Mouse (Mus musculus) brown adipose tissue, adult 24 weeks (tissue): ENCODE measurements around the gene Hsd17b1. TPM values are rescaled to one million over a fixed set of nuclear protein-coding genes. Genes with fewer than 3 reads are reported as not detected.
A peak's percentile ranks its signal among the peaks of the same experiment; 100 is the strongest.

ENCODE experiments used
- H3K27ac ChIP-seq: fragments of 200-500 bp; replicated peaks from 2 replicates; pipeline ENCODE4 v1.5.1; 2012; ENCODE audit warnings: low read depth, mild to moderate bottlenecking, low read length
- H3K4me1 ChIP-seq: fragments of 200-500 bp; 2 replicates; pipeline ENCODE4 v1.6.1; 2012; ENCODE audit warnings: low read length, mixed read lengths; ENCODE audit not compliant: control insufficient read depth, insufficient read depth, insufficient read length
- H3K4me3 ChIP-seq: fragments of 200-500 bp; 2 replicates; pipeline ENCODE4 v1.5.1; 2012; ENCODE audit warnings: low read depth, mild to moderate bottlenecking, low read length, moderate library complexity; ENCODE audit not compliant: insufficient read depth
- polyA plus RNA-seq: library from polyadenylated mRNA; stranded (reverse); fragments of >200 nt; gene quantifications from 2 replicates; pipeline ENCODE4 v1.2.4, GENCODE M21; 2012; ENCODE audit not compliant: missing spikeins, insufficient read depth, insufficient read length

Hsd17b1 gene
- polyA plus RNA-seq, 1 experiment: not detected

- Histone ChIP-seq H3K27ac (peak overlapping the region; percentile 94; the same call in 1 of the 2 replicates), H3K4me1 (peaks cover 25% of the 10 kb centered on the region), H3K4me3 (peak overlapping the region; percentile 24)
These were observed 11.4 kb upstream of the Hsd17b1 start for GRCm38 (mm10) chr11:101066549-101067412.

- peaks cover 1% of the 10 kb centered on the region; the same call in 1 of the 2 replicates for H3K4me1 ChIP-seq
- peak within 1 kb of the TSS; percentile 58 for H3K27ac ChIP-seq
- peak within 1 kb of the TSS; percentile 77 for H3K4me3 ChIP-seq
These were observed 8.6 kb upstream of the Hsd17b1 start, which contains the start of gene Naglu for GRCm38 (mm10) chr11:101069391-101070188. Naglu (plus strand) TSS chr11:101070012.

DNA sequence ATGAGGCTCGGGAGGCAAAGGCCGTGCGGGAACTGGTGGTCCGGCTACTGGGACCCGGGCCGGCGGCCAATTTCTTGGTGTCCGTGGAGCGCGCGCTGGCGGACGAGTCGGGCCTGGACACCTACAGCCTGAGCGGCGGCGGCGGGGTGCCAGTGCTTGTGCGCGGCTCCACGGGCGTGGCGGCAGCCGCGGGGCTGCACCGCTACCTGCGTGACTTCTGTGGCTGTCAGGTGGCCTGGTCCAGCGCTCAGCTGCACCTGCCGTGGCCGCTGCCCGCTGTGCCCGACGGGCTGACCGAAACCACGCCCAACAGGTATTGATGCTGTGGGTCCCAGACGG lies 8.1 kb upstream of the Hsd17b1 start:
- Histone ChIP-seq H3K4me3 (peak overlapping the region; percentile 77), H3K27ac (no peak overlapping the region)

GRCm38 (mm10) chr11:101070987-101071386 lies 7.2 kb upstream of the Hsd17b1 start:
- Histone ChIP-seq H3K4me1 (no peaks in the 10 kb centered on the region), H3K4me3 (no peak overlapping the region; the same call in 1 of the 2 replicates), H3K27ac (no peak overlapping the region)

More for the DNA sequence above, 8.1 kb upstream of the Hsd17b1 start:
- H3K4me1 ChIP-seq: no peaks in the 10 kb centered on the region

DNA sequence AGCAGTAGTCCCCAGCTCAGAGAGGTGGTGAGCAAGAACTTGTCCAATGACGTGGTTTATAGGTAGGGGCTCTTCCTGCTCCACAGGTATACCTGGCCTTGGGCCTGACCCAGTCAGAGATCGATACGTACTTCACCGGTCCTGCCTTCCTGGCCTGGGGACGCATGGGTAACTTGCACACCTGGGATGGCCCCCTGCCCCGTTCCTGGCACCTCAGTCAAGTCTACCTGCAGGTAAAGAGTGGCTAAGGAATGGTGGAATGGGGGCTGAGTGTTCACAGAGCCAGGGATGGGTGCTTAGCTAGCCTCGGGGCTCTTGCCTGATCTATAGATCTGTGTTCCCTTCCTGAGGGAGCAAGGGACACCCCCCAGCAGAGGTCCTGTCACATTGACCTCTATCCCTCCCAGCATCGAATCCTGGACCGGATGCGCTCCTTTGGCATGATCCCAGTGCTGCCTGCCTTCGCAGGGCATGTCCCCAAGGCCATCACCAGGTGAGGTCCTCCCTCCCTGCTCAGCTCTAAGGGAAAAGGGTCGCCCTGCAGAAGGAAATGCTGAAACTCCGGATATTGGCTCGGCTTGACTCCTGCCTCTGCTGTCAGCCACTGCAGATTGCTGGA lies 6.3 kb upstream of the Hsd17b1 start:
- no peak overlapping the region for H3K4me3 ChIP-seq
- H3K27ac ChIP-seq: no peak overlapping the region
- no peaks in the 10 kb centered on the region for H3K4me1 ChIP-seq

GRCm38 (mm10) chr11:101079746-101080145 lies 1.5 kb downstream of the Hsd17b1 start:
- Histone ChIP-seq H3K27ac (no peak overlapping the region), H3K4me1 (no peaks in the 10 kb centered on the region), H3K4me3 (no peak overlapping the region)

GRCm38 (mm10) chr11:101080421-101080820 lies 2.2 kb downstream of the Hsd17b1 start:
- H3K27ac ChIP-seq: no peak overlapping the region
- H3K4me1 ChIP-seq: no peaks in the 10 kb centered on the region
- H3K4me3 ChIP-seq: no peak overlapping the region

DNA sequence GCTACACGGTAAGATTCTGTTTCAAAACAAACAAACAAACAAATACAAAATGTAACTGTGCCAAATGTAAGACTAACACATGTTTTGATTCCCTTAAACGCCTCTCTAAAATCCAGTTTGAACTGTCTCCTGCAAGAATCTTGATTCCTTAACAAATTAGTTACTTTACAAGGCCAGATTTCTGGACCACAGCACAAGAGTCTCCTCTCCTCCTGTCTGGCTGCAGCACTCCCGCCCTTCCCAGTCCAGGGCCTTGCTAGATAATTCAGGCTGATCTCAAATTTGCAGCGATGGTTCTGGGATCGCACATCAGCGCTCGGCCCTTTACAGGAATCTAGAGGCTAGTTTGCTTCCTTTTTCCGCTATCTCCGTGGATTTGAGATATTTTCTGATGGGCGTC lies 3.4 kb downstream of the Hsd17b1 start:
- Histone ChIP-seq H3K4me3 (peak overlapping the region; percentile 60), H3K27ac (peak overlapping the region; percentile 63), H3K4me1 (no peaks in the 10 kb centered on the region)

DNA sequence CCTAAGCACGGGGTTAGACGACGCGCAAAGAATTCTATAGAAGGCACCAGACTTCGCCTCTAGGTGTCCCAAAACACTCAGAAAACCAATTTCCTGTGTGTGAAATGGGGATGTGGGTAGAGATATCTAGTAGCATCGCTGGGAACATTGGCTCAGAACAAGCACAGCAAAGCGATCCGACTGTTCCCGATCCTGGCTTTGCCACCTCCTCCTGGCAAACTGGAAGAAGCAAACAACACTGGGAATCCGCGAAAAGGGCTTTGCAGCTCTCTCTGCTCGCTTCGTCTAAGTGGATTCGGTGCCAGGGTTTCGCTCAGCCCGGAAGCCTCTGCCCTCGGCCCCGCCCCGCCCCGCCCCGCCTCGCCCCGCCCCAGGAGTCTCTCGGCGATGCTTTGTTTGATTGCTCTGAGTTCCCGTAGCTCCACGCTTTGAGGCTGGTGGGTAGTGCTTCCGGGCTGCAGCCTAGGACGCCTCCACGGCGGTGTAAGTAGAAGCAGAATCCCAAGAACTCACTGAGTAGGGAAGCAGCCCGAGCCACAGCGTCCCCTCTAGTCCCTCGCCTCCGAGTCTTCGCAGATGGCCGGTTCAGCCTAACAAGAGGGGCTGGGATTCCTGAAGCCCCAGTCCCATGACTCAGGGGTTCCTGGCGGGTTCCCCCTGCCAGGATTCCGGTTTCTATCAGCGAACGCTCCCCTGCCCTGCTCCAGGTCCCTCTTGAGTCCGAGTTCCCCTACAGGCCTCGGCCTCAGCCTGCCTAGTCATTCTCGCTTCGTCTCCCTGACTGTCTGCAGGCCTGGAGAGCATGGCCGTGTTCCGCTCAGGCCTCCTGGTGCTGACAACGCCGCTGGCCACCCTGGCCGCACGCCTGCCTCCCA lies 4.2 kb downstream of the Hsd17b1 start, which contains the start of gene Coasy:
Coasy (plus strand) TSS at position 358 of the 875 bp plus-strand sequence.
- peak within 1 kb of the TSS; percentile 86 for H3K4me3 ChIP-seq
- no peaks in the 10 kb centered on the region for H3K4me1 ChIP-seq
- peak within 1 kb of the TSS; percentile 79 for H3K27ac ChIP-seq

- peak overlapping the region; percentile 79 for H3K27ac ChIP-seq
- H3K4me1 ChIP-seq: peaks cover 4% of the 10 kb centered on the region; the same call in 1 of the 2 replicates
- peak overlapping the region; percentile 86 for H3K4me3 ChIP-seq
These were observed 5.0 kb downstream of the Hsd17b1 start for GRCm38 (mm10) chr11:101083083-101083697.

DNA sequence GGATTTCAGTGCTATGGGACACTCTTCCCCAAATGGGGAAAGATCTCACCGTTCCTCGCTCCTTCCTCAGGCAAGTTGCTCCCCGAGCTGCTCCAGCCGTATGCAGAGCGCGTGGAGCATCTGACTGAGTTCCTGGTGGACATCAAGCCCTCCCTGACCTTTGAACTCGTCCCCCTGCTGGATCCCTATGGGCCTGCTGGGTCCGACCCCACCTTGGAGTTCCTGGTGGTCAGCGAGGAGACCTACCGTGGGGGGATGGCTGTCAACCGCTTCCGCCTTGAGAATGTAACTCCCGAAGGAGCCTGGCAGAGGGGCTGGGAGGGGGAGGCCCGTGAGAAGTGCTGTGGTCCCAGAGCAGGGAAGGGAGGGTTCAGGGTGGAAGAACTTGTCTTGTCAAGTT lies 6.0 kb downstream of the Hsd17b1 start:
- no peak overlapping the region for H3K4me3 ChIP-seq
- H3K4me1 ChIP-seq: peaks cover 5% of the 10 kb centered on the region
- H3K27ac ChIP-seq: no peak overlapping the region

DNA sequence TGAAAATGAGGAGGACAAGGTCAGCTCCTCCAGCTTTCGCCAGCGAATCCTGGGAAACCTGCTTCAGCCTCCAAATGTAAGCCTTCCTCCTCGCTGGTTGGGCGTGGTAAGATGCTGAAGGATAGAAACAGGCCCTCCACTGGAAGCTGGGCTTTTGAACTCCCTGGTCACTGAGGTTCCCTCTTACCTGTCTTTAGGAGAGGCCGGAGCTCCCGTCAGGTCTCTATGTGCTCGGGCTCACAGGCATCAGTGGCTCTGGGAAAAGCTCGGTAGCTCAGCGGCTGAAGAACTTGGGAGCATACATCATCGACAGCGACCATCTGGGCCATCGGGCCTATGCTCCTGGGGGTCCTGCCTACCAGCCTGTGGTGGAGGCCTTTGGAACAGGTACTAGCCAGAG lies 6.6 kb downstream of the Hsd17b1 start:
- Histone ChIP-seq H3K27ac (no peak overlapping the region), H3K4me1 (peaks cover 10% of the 10 kb centered on the region), H3K4me3 (no peak overlapping the region)

GRCm38 (mm10) chr11:101085617-101086322 lies 7.6 kb downstream of the Hsd17b1 start:
- no peak overlapping the region for H3K27ac ChIP-seq
- H3K4me1 ChIP-seq: peaks cover 10% of the 10 kb centered on the region
- H3K4me3 ChIP-seq: no peak overlapping the region
